Mouse (Mus musculus) stomach, postnatal 0 days (tissue): ENCODE measurements around the gene Gzmg. TPM values are rescaled to one million over a fixed set of nuclear protein-coding genes. Genes with fewer than 3 reads are reported as not detected.
"Not testable (repeated sequence)": the region's sequence is repeated elsewhere in the genome, so short reads cannot be mapped to it uniquely, and the experiment has no call there.

Experiments used
- ATAC-seq: fragments of 200-750 bp; cut with Nextera tagmentation; 2 replicates; pipeline ENCODE4 v1.8.0; 2017; ENCODE audit not compliant: low FRiP score, low TSS enrichment
- DNase-seq: peaks from one replicate; pipeline ENCODE4 v3.0.0-alpha.2; 2016; ENCODE audit warnings: low spot score
- H3K27ac ChIP-seq: fragments of 300-500 bp; sonication (generic); replicated peaks from 2 replicates; pipeline ENCODE4 v1.5.1; 2014; ENCODE audit warnings: mild to moderate bottlenecking, control low read depth
- H3K27me3 ChIP-seq: fragments of 300-500 bp; sonication (generic); 2 replicates; pipeline ENCODE4 v1.6.1; 2014; ENCODE audit warnings: low read length; ENCODE audit not compliant: control insufficient read depth, insufficient read depth
- H3K36me3 ChIP-seq: fragments of 300-500 bp; sonication (generic); 2 replicates; pipeline ENCODE4 v1.6.1; 2014; ENCODE audit warnings: low read length, mixed read lengths; ENCODE audit not compliant: control insufficient read depth, insufficient read depth
- H3K4me1 ChIP-seq: fragments of 300-500 bp; sonication (generic); replicated peaks from 2 replicates; pipeline ENCODE4 v1.6.1; 2014; ENCODE audit warnings: antibody characterized with exemption; ENCODE audit not compliant: control insufficient read depth, insufficient read depth
- H3K4me2 ChIP-seq: fragments of 300-500 bp; sonication (generic); replicated peaks from 2 replicates; pipeline ENCODE4 v1.6.1; 2014; ENCODE audit warnings: low read depth, mild to moderate bottlenecking, control low read depth, moderate library complexity
- H3K4me3 ChIP-seq: fragments of 300-500 bp; sonication (generic); 2 replicates; pipeline ENCODE4 v1.5.1; 2014; ENCODE audit warnings: low read depth, low read length, control low read depth
- H3K9ac ChIP-seq: fragments of 300-500 bp; sonication (generic); 2 replicates; pipeline ENCODE4 v1.6.1; 2014; ENCODE audit warnings: mild to moderate bottlenecking, low read length, control low read depth, mixed read lengths
- H3K9me3 ChIP-seq: fragments of 300-500 bp; sonication (generic); 2 replicates; pipeline ENCODE4 v1.6.1; 2016; ENCODE audit warnings: low read length; ENCODE audit not compliant: control insufficient read depth
- CTCF ChIP-seq: IDR thresholded peaks from 2 replicates; pipeline ENCODE4 v1.5.1; 2016; ENCODE audit warnings: antibody characterized with exemption, low read depth, mild to moderate bottlenecking, moderate library complexity
- EP300 ChIP-seq: optimal IDR thresholded peaks from 2 replicates; pipeline ENCODE3; 2016; ENCODE audit warnings: antibody characterized with exemption
- WGBS: fragments of 180-500 bp; shearing (Covaris S2); extraction: QIAGEN DNeasy Blood & Tissue Kit; methylation state at CpG from one replicate; pipeline ENCODE4 v1.1.7; 2014; 5-methylcytosine and 5-hydroxymethylcytosine counted together
- polyA plus RNA-seq: library from polyadenylated mRNA; unstranded; fragments of >200 nt; fragmentation: Nextera tagmentation; extraction: Ambion mirVana; gene quantifications from 2 replicates; pipeline ENCODE4 v1.2.1, GENCODE M21; 2015

The Gzmg gene
- polyA plus RNA-seq, 1 experiment from 2014 or later: not detected

GRCm38 (mm10) chr14:56155340-56155739, 4.0 kb downstream of the Gzmg start:
- ATAC-seq (no peak), DNase-seq (no peak)
- no peaks in the 10 kb centered on the region for H3K4me1 ChIP-seq
- no peaks in the 10 kb centered on the region for H3K27me3 ChIP-seq
- H3K4me2 ChIP-seq: no peak overlapping the region
- H3K4me3 ChIP-seq: no peak overlapping the region
- WGBS: 66% methylated on average over 2 of the region's 2 CpGs
- H3K27ac ChIP-seq: no peak overlapping the region
- TF ChIP-seq CTCF (peak; percentile 43), EP300 (no peak)
- H3K36me3 ChIP-seq: no peaks in the 10 kb centered on the region
- no peaks in the 10 kb centered on the region for H3K9me3 ChIP-seq
- H3K9ac ChIP-seq: no peak overlapping the region

GRCm38 (mm10) chr14:56133675-56134074, 25.7 kb downstream of the Gzmg start:
- not testable (repeated sequence) for H3K27ac ChIP-seq, H3K4me3 ChIP-seq, H3K9me3 ChIP-seq, ATAC-seq, DNase-seq, H3K4me1 ChIP-seq, H3K36me3 ChIP-seq, H3K4me2 ChIP-seq, H3K27me3 ChIP-seq, H3K9ac ChIP-seq
- 73% methylated on average over 1 of the region's 1 CpGs for WGBS

GRCm38 (mm10) chr14:56132508-56132907, 26.9 kb downstream of the Gzmg start, which contains the start of gene Gzmd:
Gzmd (minus strand) TSS chr14:56132608.
- H3K9me3 ChIP-seq, H3K4me3 ChIP-seq, H3K27me3 ChIP-seq, H3K4me2 ChIP-seq, H3K9ac ChIP-seq, H3K36me3 ChIP-seq, DNase-seq, H3K27ac ChIP-seq, ATAC-seq, H3K4me1 ChIP-seq: not testable (repeated sequence)
- 74% methylated on average over 2 of the region's 2 CpGs for WGBS

GRCm38 (mm10) chr14:56128341-56128740, 31.0 kb downstream of the Gzmg start:
- no peak overlapping the region for H3K9ac ChIP-seq
- WGBS: 40% methylated on average over 3 of the region's 3 CpGs
- H3K4me1 ChIP-seq: no peaks in the 10 kb centered on the region
- H3K4me2 ChIP-seq: no peak overlapping the region
- no peaks in the 10 kb centered on the region for H3K9me3 ChIP-seq
- H3K27me3 ChIP-seq: no peaks in the 10 kb centered on the region
- no peak overlapping the region for H3K27ac ChIP-seq
- H3K4me3 ChIP-seq: no peak overlapping the region
- ATAC-seq (no peak), DNase-seq (no peak)
- no peaks in the 10 kb centered on the region for H3K36me3 ChIP-seq
- peak; percentile 52 for TF ChIP-seq CTCF
- TF ChIP-seq EP300: no peak

- TF ChIP-seq EP300 (no peak), CTCF (no peak)
- H3K9ac ChIP-seq: no peak overlapping the region
- no peaks in the 10 kb centered on the region for H3K9me3 ChIP-seq
- H3K36me3 ChIP-seq: no peaks in the 10 kb centered on the region
- 80% methylated on average over 3 of the region's 3 CpGs for WGBS
- DNase-seq: no peak
- no peak for ATAC-seq
- no peaks in the 10 kb centered on the region for H3K4me1 ChIP-seq
- H3K4me2 ChIP-seq: no peak overlapping the region
- no peak overlapping the region for H3K27ac ChIP-seq
- no peak overlapping the region for H3K4me3 ChIP-seq
- H3K27me3 ChIP-seq: no peaks in the 10 kb centered on the region
Measured at GRCm38 (mm10) chr14:56123516-56123915, 35.9 kb downstream of the Gzmg start.

GRCm38 (mm10) chr14:56120525-56120924, 38.9 kb downstream of the Gzmg start, which contains the start of gene Gzme:
Gzme (minus strand) TSS chr14:56120625.
- no peak for TF ChIP-seq CTCF
- TF ChIP-seq EP300: no peak
- Histone ChIP-seq H3K4me1 (no peaks in the 10 kb centered on the region), H3K27ac (no peak within 1 kb of the TSS), H3K9ac (no peak within 1 kb of the TSS), H3K36me3 (no peaks in the 10 kb centered on the region), H3K9me3 (no peaks in the 10 kb centered on the region), H3K27me3 (no peaks in the 10 kb centered on the region), H3K4me3 (no peak within 1 kb of the TSS), H3K4me2 (no peak within 1 kb of the TSS)
- DNase-seq: no peak
- ATAC-seq: no peak

GRCm38 (mm10) chr14:56115531-56116310, 43.7 kb downstream of the Gzmg start:
- not testable (repeated sequence) for H3K9me3 ChIP-seq, H3K9ac ChIP-seq, DNase-seq, H3K4me2 ChIP-seq, H3K4me1 ChIP-seq, H3K4me3 ChIP-seq, H3K36me3 ChIP-seq, ATAC-seq, H3K27me3 ChIP-seq, H3K27ac ChIP-seq
- 89% methylated on average over 33 of the region's 33 CpGs for WGBS
